ENCODE assay signal across 8 mouse cellular contexts in genomic region chr1:58712076-58713061, GRCm38 (mm10). TPM values are rescaled to one million over a fixed set of nuclear protein-coding genes. Genes with fewer than 3 reads are reported as not detected.
DNase-seq lines count a peak whose midpoint lies in the region; ATAC-seq and TF ChIP-seq lines count a peak whose summit lies in the region.

No protein-coding gene starts in this region.

- DNase-seq in CD4-positive helper T cell, adult 2 months (ENCODE audit: low read depth, low spot score): peak; percentile 88
- DNase-seq in Patski (ENCODE audit: low read depth, low spot score): peak; percentile 63
- peak; percentile 79 for DNase-seq in embryonic facial prominence, embryonic 10.5 days (ENCODE audit: low spot score)
- peak; percentile 65 for DNase-seq in kidney, postnatal 10 days

- TF ChIP-seq CTCF in Patski (IDR thresholded peaks at IDR 0.05): peak; percentile 7

- ATAC-seq in Patski: peak; percentile 65
- ATAC-seq in heart, embryonic 14.5 days (ENCODE audit: insufficient number of reproducible peaks, insufficient read depth, low FRiP score, low read depth): peak; percentile 71
- peak; percentile 72 for ATAC-seq in stomach, embryonic 15.5 days (ENCODE audit: insufficient read depth, low FRiP score, low read depth)
- ATAC-seq in frontal cortex, adult (ENCODE audit: low TSS enrichment): no peak

- peak overlapping the region; percentile 85 for H3K4me2 ChIP-seq in heart, embryonic 14.5 days (ENCODE audit: low read length)
- H3K4me2 ChIP-seq in stomach, embryonic 15.5 days: peak overlapping the region; percentile 69

- H3K27ac ChIP-seq in embryonic facial prominence, embryonic 10.5 days (replicated peaks): peak overlapping the region; percentile 96
- peak overlapping the region; percentile 99 to 100 for H3K27ac ChIP-seq in heart, embryonic 14.5 days (replicated peaks in 1 of 2; ENCODE audit: control insufficient read depth in 1 of 2, insufficient read depth in 1 of 2, low read depth in 2 of 2, low read length in 2 of 2)
- peak overlapping the region; percentile 100 for H3K27ac ChIP-seq in stomach, embryonic 15.5 days

- CTCF ChIA-PET in Patski (lab: Charles Lee): interaction anchor here (0.9 to 2.1 kb wide), 4 partner anchors 19 to 35 kb away, joined by 3 to 11 read pairs (median 4); no protein-coding TSS in a partner anchor

- POLR2A ChIA-PET in Patski (lab: Charles Lee): interaction anchor here (0.8 to 2.0 kb wide), 3 partner anchors 13 to 72 kb away, joined by 4 read pairs; no protein-coding TSS in a partner anchor

- no peaks in the 10 kb centered on the region for H3K9me3 ChIP-seq in embryonic facial prominence, embryonic 10.5 days
- no peaks in the 10 kb centered on the region for H3K9me3 ChIP-seq in heart, embryonic 14.5 days (ENCODE audit: control insufficient read depth, low read length)
- peaks cover 5% of the 10 kb centered on the region; the same call in 1 of the 2 replicates for H3K9me3 ChIP-seq in megakaryocyte, embryonic 14.5 days
- no peaks in the 10 kb centered on the region for H3K9me3 ChIP-seq in stomach, embryonic 15.5 days

- peak overlapping the region; percentile 95 for H3K9ac ChIP-seq in heart, embryonic 14.5 days (ENCODE audit: low read length)
- H3K9ac ChIP-seq in stomach, embryonic 15.5 days: no peak overlapping the region

- no peaks in the 10 kb centered on the region for H3K27me3 ChIP-seq in Patski
- no peaks in the 10 kb centered on the region for H3K27me3 ChIP-seq in embryonic facial prominence, embryonic 10.5 days (replicated peaks; ENCODE audit: low read depth, poor library complexity, severe bottlenecking)
- no peaks in the 10 kb centered on the region for H3K27me3 ChIP-seq in heart, embryonic 14.5 days (ENCODE audit: control insufficient read depth, insufficient read depth, low read length)
- no peaks in the 10 kb centered on the region for H3K27me3 ChIP-seq in megakaryocyte, embryonic 14.5 days (replicated peaks)
- no peaks in the 10 kb centered on the region for H3K27me3 ChIP-seq in stomach, embryonic 15.5 days (replicated peaks)

- WGBS in embryonic facial prominence, embryonic 10.5 days: 7% methylated on average over 17 of the region's 17 CpGs
- WGBS in heart, embryonic 14.5 days: 12% methylated on average over 17 of the region's 17 CpGs
- WGBS in stomach, embryonic 15.5 days: 3% methylated on average over 11 of the region's 17 CpGs

- H3K4me3 ChIP-seq in embryonic facial prominence, embryonic 10.5 days: peak overlapping the region; percentile 79
- H3K4me3 ChIP-seq in heart, embryonic 14.5 days (ENCODE audit: control insufficient read depth in 1 of 2, insufficient read depth in 1 of 2, low read depth in 1 of 2, low read length in 2 of 2): peak overlapping the region; percentile 74 to 88
- peak overlapping the region; percentile 93 for H3K4me3 ChIP-seq in megakaryocyte, embryonic 14.5 days (replicated peaks)
- peak overlapping the region; percentile 72 for H3K4me3 ChIP-seq in stomach, embryonic 15.5 days (replicated peaks)

- H3K36me3 ChIP-seq in embryonic facial prominence, embryonic 10.5 days (replicated peaks): peaks cover 26% of the 10 kb centered on the region
- H3K36me3 ChIP-seq in heart, embryonic 14.5 days (ENCODE audit: control insufficient read depth, insufficient read depth, low read length): peaks cover 32% of the 10 kb centered on the region
- H3K36me3 ChIP-seq in megakaryocyte, embryonic 14.5 days (replicated peaks; ENCODE audit: low read length): peaks cover 31% of the 10 kb centered on the region
- H3K36me3 ChIP-seq in stomach, embryonic 15.5 days: peaks cover 5% of the 10 kb centered on the region

- in situ Hi-C loops in Patski (cut with MboI; ENCODE audit: low pct_unique_long_range_greater_than_20kb): loop anchor here (5.0 kb wide), 1 partner anchor 35 kb away; no protein-coding TSS in a partner anchor

- peaks cover 23% of the 10 kb centered on the region for H3K4me1 ChIP-seq in embryonic facial prominence, embryonic 10.5 days
- peaks cover 2 to 14% of the 10 kb centered on the region in 2 experiments; a peak in 3 of 4 replicates for H3K4me1 ChIP-seq in heart, embryonic 14.5 days (ENCODE audit: control insufficient read depth in 2 of 2, insufficient read depth in 2 of 2, low read length in 2 of 2)
- peaks cover 34% of the 10 kb centered on the region for H3K4me1 ChIP-seq in megakaryocyte, embryonic 14.5 days
- H3K4me1 ChIP-seq in stomach, embryonic 15.5 days: 0 out of 2 replicates have a peak, but pooled peaks cover 4% of the 10 kb centered on the region

RNA-seq across cellular contexts. Expression of gene Cflar, which starts 1.1 kb away (rescaled TPM):
- polyA plus RNA-seq in Patski (2021): 73.1 TPM
- polyA plus RNA-seq in embryonic facial prominence, embryonic 10.5 days (2016; fragmentation: Nextera tagmentation; extraction: Ambion mirVana): 27.3 and 29.7 TPM in 2 replicates
- 38.7 and 42.2 TPM in 2 replicates for polyA plus RNA-seq in heart, embryonic 14.5 days (2014; fragmentation: Nextera tagmentation; extraction: Ambion mirVana)
- polyA plus RNA-seq in megakaryocyte, embryonic 14.5 days (2012; ENCODE audit: insufficient read depth, low replicate concordance): 3.4 and 5.3 TPM in 2 replicates
- polyA plus RNA-seq in stomach, embryonic 15.5 days (2015; fragmentation: Nextera tagmentation; extraction: Ambion mirVana): 34.8 and 38.2 TPM in 2 replicates

RNA-seq across cellular contexts. Expression of gene Als2cr12, which starts 16.6 kb away (rescaled TPM):
- 0.24 TPM for polyA plus RNA-seq in Patski (2021)
- not detected in 2 replicates for polyA plus RNA-seq in embryonic facial prominence, embryonic 10.5 days (2016; fragmentation: Nextera tagmentation; extraction: Ambion mirVana)
- not detected in 2 replicates for polyA plus RNA-seq in heart, embryonic 14.5 days (2014; fragmentation: Nextera tagmentation; extraction: Ambion mirVana)
- polyA plus RNA-seq in megakaryocyte, embryonic 14.5 days (2012; ENCODE audit: insufficient read depth, low replicate concordance): not detected in 2 replicates
- 0.18 and 0.23 TPM in 2 replicates for polyA plus RNA-seq in stomach, embryonic 15.5 days (2015; fragmentation: Nextera tagmentation; extraction: Ambion mirVana)
